Mouse (Mus musculus) urinary bladder, postnatal 4 days (tissue): ENCODE data around the gene Fhl3.
A peak's percentile ranks its signal among the peaks of the same experiment; 100 is the strongest.

Experiments
- DNase-seq, 2 experiments: peaks; one replicate each; pipeline ENCODE4 v3.0.0; 2021 to 2022; ENCODE audit warnings: low spot score in 2 of 2

Fhl3 gene

DNA sequence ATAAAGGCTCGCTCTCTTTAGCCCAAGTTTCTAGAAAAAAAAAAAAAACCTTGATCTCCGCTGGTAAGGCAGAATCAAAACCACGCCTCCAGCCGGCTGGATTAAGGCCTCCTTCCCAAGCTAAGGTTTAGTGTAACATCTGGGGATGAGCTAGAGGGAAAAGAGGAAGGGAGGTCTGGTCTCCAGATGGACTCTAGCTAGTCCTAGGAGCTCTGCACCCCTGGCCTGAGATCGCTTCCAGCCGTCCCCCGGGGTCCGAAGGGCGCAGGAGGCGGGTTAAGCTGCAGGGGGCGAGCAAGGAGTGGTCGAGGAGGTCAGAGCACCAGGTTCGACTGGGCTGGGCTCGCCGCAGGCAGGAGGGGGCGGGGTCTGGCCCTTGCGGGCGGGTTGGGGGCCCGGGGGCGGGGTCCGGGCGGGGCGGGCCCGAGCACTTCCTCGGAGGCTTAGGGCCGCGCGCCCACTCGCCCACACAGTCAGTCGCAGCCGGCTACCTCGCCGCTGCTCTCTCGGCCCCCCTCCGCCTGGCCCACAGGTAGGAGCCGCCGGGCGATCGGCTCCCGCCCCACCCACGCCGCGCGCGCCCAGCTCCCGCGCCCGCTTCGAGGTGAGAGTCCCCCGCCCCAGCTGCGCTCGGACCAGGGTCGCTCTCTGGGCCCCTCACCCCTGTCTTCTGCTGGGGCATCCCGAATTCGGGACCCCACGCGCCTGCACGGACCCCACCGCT lies at the start of gene Fhl3:
Gene Fhl3, plus strand, starts transcription at position 454 of the 724 bp plus-strand sequence.
- DNase-seq, result peak in 1 of 2 experiments; percentile 65

DNA sequence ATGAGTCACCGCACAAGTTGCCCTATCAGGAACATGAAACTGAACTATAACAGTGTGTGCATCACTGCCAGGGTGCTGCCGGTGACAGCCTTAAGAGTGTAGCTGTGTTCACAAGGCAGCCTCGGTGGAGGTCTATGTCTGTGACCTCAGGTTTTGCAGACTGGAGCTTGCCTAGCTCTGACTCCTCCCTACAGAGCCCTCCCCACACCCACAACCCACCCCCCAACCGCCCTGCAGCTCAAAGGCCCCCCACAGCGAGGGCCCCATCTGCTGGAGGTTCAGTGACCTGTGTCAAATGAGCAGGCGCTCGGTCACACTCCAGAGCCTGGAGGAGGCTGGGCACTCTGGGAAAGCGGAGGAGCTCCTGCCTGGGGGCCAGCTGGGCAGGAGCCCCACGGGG lies 47.6 kb upstream of the Fhl3 start:
- no peak for DNase-seq

DNA sequence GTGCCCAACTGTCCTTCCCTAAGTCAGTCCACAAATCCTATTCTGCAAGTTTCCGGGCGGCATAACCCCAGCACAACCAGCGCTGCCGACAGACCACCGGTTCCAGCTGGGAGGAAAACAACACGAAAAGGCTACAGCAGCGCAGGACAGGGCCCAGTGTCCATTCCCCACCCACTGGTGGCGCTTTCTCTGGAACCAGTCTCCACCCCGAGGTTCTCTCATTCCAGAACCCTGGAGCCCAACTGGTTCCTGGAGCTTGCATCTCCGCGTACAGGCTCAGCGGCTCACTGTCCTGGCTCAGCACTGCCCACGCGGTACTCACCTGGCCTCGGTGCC lies 44.0 kb upstream of the Fhl3 start, which contains the start of gene Pou3f1:
Gene Pou3f1, plus strand, starts transcription at position 290 of the 336 bp plus-strand sequence.
- DNase-seq, result no peak

DNA sequence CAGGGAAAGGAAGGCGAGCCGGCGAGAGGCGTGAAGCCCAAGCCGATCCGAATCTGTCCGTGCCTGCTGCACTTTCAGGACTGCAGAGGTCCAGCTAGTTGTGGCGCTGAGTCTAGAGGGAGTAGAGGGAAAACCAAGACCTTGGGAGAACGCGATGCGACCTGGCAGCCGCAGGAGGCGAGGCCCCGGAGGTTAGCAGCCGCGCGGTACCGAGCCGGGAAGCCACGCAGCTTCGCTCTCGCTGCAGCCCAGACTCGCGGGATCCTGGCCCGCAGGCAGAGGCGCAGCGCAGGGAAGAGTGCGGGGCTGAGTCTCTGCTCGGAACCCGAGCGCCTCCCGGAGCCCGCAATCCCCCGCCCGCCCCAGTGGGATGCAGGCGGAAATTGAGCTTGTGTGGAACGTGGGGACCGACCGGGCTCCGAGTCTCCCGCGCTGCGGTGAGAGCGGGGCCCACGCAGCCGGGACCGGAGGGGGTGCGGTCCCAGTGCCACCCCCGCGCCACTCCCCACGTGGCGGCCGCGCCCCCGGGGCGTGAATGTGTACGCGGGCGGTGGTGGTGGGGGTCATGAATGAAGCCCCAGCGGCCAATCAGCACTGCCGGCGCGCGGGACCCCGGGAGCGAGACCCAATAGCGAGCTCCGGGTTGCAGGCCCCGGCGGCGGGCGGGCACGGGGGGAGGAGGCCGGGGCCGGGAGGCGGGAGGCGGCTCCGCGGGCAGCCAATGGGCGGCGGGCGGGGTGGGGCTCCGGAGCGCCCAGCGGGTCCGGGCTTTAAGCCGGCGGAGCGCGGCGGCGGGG lies 43.4 kb upstream of the Fhl3 start:
- peak; percentile 68 to 73 for DNase-seq

DNA sequence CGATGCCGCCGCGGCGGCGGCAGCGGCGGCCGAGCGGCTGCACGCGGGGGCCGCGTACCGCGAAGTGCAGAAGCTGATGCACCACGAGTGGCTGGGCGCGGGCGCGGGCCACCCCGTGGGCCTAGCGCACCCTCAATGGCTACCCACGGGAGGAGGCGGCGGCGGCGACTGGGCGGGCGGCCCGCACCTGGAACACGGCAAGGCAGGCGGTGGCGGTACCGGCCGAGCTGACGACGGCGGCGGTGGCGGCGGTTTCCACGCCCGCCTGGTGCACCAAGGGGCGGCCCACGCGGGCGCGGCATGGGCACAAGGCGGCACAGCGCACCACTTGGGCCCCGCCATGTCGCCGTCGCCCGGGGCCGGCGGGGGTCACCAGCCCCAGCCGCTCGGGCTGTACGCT lies 42.7 kb upstream of the Fhl3 start:
- no peak for DNase-seq

DNA sequence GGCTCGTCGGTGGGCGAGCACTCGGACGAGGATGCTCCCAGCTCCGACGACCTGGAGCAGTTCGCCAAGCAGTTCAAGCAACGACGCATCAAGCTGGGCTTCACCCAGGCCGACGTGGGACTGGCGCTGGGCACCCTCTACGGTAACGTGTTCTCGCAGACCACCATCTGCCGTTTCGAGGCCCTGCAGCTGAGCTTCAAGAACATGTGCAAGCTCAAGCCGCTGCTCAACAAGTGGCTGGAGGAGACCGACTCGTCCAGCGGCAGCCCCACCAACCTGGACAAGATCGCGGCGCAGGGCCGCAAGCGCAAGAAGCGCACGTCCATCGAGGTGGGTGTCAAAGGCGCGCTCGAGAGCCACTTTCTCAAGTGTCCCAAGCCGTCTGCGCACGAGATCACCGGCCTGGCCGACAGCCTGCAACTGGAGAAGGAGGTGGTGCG lies 42.1 kb upstream of the Fhl3 start:
- DNase-seq, result no peak

DNA sequence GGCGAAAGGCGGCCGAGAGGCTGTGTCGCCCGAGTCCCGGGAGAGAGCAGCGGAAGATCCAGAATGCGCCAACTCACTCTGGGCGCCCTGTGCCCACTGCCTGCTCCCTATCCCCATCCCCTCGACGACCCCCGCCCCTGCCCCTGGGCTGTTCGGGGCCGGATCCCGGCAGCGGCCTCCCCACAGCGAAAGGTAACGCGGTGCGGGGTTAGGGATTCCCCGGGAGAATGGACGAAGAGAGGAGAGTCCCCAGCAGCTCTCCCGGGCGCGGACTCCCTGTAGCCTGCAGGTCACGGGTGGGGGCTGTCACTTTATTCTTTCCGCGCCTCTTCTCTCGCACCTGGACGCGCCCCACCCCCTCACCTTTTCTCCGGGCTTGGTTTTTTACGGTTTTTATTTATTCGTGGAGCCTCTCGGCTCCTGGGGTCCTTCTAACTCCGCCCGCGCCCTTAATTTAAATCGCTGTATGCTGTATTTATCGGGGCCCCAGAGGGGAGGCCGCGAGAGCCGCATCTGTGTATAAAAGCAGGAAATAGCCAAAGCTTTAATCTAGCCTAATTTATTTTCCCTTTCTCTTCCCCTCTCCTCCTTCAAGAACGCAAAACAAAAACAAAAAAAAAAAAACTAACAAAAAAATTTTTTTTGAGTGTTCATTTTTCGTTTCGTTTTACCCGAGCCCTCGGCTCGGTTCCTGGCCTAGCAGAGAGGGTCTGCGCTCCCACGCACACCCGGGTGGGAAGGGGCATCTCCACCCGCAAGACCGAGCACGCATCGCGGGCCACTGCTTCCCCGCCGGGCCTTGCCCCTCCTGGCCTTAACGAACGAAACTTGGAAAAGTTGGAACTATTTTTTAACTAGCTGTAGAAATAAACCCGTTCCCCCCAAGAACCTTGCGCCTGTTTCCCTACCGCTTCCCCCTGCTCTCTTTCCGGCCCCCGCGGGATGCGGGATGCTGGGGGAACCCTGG lies 41.0 kb upstream of the Fhl3 start:
- DNase-seq, result no peak

DNA sequence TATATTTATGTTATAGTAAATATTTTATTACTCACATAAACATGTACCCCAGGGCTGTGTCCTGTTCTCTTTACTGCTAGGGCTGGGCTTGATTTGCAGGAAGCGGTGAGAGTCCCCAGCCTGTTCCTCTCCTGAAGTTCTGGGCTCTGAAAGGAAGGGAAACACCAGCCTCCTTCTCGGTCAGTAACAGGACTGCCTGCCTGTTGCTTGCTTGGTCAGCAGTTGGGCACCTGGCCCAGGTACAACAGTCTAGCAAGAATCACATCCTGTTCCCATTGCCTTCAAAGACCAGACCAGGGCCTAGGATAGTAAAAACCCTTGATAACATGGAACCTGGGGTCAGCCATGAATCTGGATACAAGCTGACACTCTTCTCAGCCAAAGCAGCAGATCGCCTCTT lies 39.9 kb upstream of the Fhl3 start:
- no peak for DNase-seq

DNA sequence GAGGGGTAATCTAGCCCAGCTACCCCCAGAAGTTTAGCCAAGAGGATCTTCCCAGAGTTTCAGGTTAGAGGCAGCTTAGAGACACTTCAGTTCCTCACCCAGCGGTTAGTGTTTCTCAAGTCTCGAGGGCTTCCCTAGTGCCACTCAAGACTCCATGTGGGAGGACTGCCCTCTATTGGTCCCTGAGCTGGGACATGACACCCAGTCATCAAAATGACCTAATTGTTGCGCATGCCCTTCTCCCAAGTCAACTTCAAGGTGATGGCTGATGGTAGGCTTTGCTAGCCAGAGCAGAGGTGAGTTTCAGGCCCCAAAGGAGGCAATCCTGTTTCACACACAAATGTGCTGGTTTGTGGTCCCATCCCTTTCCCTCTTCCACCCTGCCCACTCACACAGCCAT lies 37.5 kb upstream of the Fhl3 start:
- no peak for DNase-seq

DNA sequence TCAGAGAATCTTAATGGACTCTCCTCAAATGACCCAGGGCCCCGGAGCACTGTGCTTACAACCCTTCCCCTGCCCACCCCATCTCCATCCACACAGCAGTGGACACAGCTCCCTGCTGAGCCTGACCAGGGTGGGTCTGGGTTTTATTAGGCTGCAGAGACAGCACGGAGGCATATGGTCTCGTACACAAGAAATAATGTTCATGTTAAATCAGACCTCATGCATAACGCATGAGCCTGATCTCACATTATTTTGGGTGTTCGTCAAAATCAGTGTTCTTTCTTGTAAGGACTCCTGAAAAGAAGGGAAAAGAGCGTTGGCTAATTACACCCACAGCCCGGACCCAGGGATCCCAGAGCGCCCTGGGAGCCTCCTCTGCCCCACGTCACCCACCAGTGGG lies 36.3 kb upstream of the Fhl3 start:
- no peak for DNase-seq

DNA sequence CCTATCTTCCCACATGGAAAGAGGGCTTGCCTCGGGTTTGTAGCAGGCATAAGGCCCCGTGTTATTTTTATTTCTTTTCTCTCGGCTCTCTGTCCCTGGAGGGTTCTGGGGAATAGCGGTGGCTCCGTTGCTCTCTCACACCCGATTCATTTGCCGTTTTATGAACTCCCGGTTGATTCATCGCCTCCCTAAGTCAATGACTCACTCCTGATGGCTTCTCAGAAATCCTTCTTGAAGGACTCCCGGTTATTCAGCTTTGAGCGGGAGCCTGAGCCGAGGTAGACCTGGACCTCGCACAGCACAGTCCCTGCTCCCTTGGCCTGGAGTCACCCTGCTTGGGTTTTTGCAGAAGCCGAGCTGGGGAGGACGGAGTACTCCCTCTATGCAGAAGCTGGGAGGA lies 35.9 kb upstream of the Fhl3 start:
- no peak for DNase-seq

DNA sequence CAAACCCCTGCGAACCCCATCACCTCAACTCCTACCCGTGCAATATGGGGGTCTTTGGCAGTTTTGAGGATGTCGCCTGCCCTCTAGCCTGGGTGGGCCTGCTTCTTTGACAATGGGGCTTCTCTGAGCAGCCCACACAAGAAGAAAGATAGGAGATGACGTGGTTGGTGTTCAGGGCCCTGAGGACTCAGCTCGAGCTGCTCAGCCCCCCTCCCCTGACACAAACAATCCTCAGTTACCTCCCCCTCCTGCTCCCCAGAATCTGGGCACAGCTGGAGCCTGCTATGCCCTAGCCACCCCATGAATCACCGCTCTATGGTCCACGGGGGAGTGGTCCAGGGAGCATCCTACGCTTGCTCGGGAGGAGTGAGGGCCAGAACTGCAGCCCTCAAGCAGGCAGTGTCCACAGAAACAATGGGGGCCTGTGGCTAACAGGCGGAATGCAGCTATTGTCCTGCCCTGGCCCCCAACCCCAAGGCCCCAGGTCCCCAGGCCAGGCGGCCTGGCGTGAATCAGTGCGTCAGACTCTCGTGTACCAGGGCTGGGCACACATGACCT lies 32.9 kb upstream of the Fhl3 start:
- DNase-seq, result no peak

DNA sequence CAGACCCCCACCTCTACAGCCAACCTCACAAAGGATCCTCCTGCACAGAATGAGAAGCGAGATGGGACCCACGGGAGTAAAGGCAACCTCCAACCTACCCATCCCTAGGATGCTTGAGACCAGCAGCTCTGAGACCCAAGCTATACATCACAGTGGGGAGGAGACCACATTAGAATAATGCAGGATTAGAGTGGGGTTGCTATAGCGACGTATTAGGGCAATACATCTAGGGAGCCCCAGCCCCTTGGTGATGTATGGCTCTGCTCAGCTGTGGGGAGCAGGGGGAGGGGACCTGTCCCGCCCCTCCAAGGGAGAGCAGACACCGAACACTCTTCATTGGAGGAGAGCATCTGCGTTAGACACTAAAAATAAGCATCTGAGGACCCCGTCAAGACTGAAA lies 32.4 kb upstream of the Fhl3 start:
- DNase-seq, result no peak

DNA sequence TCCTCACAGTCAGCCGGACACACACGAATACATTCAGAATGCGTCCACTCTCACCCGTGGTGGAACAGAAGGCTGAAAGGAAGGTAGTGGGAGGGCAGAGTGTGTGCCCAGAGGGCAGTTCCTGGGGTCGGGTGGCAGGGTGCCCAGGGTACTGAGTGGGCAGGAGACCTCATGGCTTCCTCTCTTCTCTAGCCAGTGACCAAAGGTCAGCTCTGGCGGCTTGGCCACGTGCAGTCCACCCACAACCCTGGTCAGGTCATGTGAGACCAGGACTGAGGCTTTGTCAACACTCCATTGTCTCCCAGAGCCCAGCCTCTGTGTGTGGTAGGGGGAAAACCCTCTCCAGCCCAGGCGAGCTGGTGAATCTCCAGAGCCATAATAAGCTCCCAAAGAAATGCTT lies 30.3 kb upstream of the Fhl3 start:
- no peak for DNase-seq

DNA sequence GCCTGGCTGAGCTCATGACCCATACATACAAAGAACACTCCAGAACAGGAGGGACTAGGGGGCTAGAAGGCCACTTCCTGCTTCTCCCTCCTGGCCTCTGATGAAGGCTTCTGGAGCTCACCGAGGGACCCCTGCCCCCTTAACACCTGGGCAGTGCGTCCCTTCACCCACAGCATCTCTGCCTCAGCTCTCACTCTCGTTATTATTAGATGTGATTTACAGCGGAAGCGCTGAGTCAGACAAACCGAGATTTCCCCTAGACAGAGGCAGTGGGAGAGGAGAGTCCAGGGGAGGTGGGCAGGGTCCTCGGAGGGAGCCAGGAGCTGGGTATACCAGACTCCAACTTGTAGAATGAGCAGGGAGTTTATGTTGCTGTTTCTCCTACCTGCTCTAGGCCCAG lies 28.9 kb upstream of the Fhl3 start:
- no peak for DNase-seq

DNA sequence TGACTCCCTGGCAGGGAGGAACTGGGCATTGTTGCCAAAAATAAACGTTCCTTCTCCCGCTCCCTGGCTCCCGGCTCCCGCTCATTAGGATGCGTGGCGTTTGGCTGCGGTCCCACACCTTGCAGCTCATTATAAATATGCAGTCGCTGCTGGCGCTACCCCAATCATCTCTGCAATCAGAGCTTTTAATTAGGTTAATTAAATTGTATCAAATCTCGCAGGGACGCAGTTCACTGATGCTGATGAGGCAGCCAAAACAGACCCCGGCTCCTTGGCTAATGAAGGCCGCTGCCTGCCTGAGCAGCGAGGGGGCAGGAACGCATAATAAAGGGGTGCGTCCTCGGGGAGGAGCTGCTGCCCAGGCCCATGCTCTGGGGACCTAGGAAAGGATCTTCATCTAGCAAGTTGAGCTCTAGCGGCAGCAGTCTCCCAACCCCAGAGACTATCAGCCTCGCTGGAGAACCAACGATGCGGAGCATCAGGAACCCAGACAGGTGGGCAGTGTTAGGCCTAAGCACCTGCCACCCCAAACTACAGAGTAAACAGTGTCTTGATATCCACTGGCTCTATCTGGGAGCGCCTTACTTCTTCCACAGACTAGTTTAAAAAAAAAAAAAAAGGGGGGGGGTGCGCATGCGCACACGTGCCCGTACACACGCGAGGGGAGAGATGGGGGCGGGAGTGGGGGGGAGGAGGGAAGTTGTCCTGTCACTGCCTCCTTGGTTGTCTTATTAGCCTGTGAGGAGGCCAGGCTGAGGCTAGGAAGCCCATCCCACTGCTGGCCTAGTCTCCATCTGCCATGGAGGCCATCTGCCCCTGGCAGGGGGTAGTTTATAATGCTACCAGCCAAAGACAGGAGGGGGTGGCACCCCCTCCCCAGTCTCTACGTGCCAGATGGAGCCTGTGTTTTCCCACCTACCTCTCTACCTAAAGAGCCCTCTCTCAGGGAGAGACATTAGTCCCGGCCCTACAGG lies 27.9 kb upstream of the Fhl3 start:
- DNase-seq, result no peak

DNA sequence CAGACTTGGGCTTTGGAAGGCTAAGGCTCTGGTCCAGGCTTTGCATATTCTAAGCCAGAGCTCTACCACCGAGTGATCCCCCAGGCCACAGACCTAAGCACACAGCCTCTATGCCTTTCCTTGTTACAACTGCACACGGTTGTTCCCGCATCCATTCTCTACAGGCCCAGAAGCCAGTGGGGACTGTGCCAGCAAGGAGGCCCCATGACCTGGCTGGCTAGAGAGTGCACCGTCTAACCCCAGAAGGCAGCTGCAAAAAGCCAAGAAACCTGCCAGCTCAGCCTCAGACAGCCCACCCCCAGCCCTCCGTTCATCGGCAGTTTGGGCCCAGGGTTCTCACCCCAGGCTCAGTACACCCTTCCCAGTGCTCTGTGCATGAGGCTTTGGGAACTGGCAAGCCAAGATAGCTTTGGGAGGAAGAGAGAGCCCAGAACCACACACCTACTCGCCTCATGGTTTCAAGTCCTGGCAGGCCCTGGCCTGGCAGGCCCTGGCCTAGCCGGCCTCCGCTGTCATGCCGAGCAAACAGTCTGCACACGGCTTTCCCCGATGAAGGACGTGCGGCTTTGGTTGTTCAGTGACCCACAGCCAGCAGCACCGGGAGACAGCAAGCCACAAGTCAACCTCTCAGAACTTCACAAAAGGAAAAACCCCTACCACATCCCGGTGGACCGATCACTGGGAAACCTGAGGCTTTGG lies 26.0 kb upstream of the Fhl3 start:
- no peak for DNase-seq

DNA sequence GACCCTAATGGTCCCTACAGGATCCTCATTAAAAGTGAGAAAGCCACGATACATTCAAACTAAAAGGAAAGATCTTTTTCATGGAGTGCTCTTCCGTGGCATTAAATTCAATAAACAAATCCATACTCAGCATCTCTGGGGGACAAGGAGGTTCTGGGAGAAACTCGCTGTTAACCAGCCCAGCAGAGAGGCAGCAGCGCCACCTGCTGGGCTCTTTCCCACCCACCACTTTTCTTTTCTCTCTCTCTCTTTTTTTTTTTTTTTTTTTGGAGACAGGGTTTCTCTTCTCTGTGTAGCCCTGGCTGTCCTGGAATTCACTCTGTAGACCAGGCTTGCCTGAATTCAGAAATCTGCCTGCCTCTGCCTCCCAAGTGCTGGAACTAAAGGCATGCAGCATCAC lies 25.5 kb upstream of the Fhl3 start:
- peak in 1 of 2 experiments; percentile 28 for DNase-seq

DNA sequence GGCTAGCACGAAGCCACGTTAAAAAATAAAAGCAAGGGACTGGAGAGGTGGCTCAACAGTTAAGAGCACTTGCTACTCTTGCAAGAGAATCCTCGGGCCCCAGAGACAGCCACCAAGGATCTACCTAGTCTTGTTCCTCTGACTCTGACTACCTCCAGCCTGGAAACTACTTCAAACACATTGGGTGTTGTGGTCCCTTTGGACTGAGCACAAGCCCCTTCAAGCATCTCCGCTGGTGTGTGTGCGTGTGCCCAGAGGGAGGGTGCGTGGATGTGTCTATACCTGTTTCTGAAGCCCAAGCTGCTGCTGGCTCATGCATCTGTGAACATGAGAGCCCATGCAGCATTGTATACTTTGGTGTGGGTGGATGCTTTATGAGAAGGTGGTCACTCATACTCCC lies 24.5 kb upstream of the Fhl3 start:
- DNase-seq, result no peak

DNA sequence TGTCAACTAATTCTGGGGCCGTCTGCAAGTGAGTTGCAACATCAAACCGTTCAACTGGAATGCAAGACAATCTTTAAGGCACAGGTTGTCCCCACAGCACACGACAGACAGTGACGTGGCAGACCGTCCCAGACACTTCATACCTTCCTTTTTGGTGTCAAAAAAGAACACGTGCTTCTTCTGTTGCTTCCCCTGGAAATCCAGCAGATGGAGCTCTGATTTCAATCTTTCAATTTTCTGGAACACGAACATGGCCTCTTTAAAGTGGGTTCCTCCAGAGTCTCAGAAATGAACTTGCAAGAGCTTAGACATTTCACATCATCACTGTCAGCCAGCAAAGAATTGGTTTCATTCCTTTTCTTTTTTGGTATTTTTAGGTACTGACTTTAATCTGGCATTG lies 18.2 kb upstream of the Fhl3 start:
- no peak for DNase-seq
